Mouse (Mus musculus) heart, adult 2 months (tissue): ENCODE measurements at regions not wholly inside any gene's neighbourhood (a gene's known extent, or its start where the extent isn't known, plus 50 kb on each side); places are given as distances from the start of the nearest gene placed in this dataset.
A peak's percentile ranks its signal among the peaks of the same experiment; 100 is the strongest.

Experiments used
- DNase-seq, 2 experiments: peaks; one replicate each; pipeline ENCODE4 v3.0.0; 2021
- H3K27ac ChIP-seq: fragments of 200-600 bp; 2 replicates; pipeline ENCODE4 v1.8.1; 2022
- H3K27me3 ChIP-seq: fragments of 200-500 bp; 2 replicates; pipeline ENCODE4 v1.6.1; 2012; ENCODE audit warnings: mild to moderate bottlenecking, low read length, inconsistent platforms, mixed read lengths; ENCODE audit not compliant: control insufficient read depth, insufficient read depth
- H3K36me3 ChIP-seq: fragments of 200-500 bp; 2 replicates; pipeline ENCODE4 v1.6.1; 2012; ENCODE audit warnings: low read length, inconsistent platforms; ENCODE audit not compliant: control insufficient read depth, insufficient read depth
- H3K4me1 ChIP-seq: fragments of 200-500 bp; 2 replicates; pipeline ENCODE4 v1.6.1; 2011; ENCODE audit warnings: low read length; ENCODE audit not compliant: control insufficient read depth, insufficient read depth
- H3K4me3 ChIP-seq: fragments of 200-600 bp; 2 replicates; pipeline ENCODE4 v1.8.1; 2022
- H3K79me2 ChIP-seq: fragments of 200-500 bp; replicated peaks from 2 replicates; pipeline ENCODE4 v1.6.1; 2012; ENCODE audit warnings: mild to moderate bottlenecking, inconsistent platforms, low read length, moderate library complexity, mixed read lengths; ENCODE audit not compliant: control insufficient read depth, insufficient read depth
- H3K9ac ChIP-seq: fragments of 200-500 bp; 2 replicates; pipeline ENCODE4 v1.6.1; 2012; ENCODE audit warnings: low read depth, mild to moderate bottlenecking, control low read depth, inconsistent platforms, low read length, mixed read lengths
- CTCF ChIP-seq: fragments of 200-600 bp; IDR thresholded peaks from 2 replicates; pipeline ENCODE4 v1.8.1; 2022; ENCODE audit warnings: antibody characterized with exemption, mild to moderate bottlenecking, moderate library complexity
- EP300 ChIP-seq: fragments of 200-500 bp; IDR thresholded peaks from 2 replicates; pipeline ENCODE4 v1.6.1; 2011; ENCODE audit warnings: low read depth, low read length, control low read depth; ENCODE audit not compliant: insufficient read depth
- POLR2A ChIP-seq: fragments of 200-500 bp; IDR thresholded peaks from 2 replicates; pipeline ENCODE4 v1.6.1; 2011; ENCODE audit warnings: mild to moderate bottlenecking, low read depth, low read length, control low read depth; ENCODE audit not compliant: insufficient read depth
- WGBS: fragments of 180-500 bp; shearing (Covaris S2); methylation state at CpG from one replicate; pipeline ENCODE4 v1.1.7; 2018; 5-methylcytosine and 5-hydroxymethylcytosine counted together
- intact Hi-C: fragments of 180-260 bp; cut with DNase I; formaldehyde crosslinking; loops from one replicate; pipeline ENCODE4 v1.15.1; 2025

GRCm38 (mm10) chr5:116934151-116934550, 181.8 kb downstream of the Suds3 start:
- DNase-seq: no peak
- H3K4me1 ChIP-seq: no peaks in the 10 kb centered on the region
- WGBS: 48% methylated on average over 3 of the region's 3 CpGs
- H3K79me2 ChIP-seq: no peaks in the 10 kb centered on the region
- H3K36me3 ChIP-seq: no peaks in the 10 kb centered on the region
- TF ChIP-seq CTCF (no peak), POLR2A (no peak), EP300 (no peak)
- H3K4me3 ChIP-seq: no peak overlapping the region
- H3K27ac ChIP-seq: no peak overlapping the region
- intact Hi-C loops: no loop called here
- H3K9ac ChIP-seq: no peak overlapping the region
- H3K27me3 ChIP-seq: no peaks in the 10 kb centered on the region

- no peak for DNase-seq
- Histone ChIP-seq H3K9ac (no peak overlapping the region), H3K27ac (no peak overlapping the region), H3K36me3 (no peaks in the 10 kb centered on the region), H3K4me3 (no peak overlapping the region), H3K79me2 (no peaks in the 10 kb centered on the region), H3K4me1 (no peaks in the 10 kb centered on the region), H3K27me3 (no peaks in the 10 kb centered on the region)
- TF ChIP-seq POLR2A: no peak
- TF ChIP-seq EP300: no peak
- no peak for TF ChIP-seq CTCF
- intact Hi-C loops: no loop called here
- 88% methylated on average over 5 of the region's 5 CpGs for WGBS
Measured at GRCm38 (mm10) chr5:116933105-116933504, 182.8 kb downstream of the Suds3 start.

GRCm38 (mm10) chr5:116923761-116924160, 192.2 kb downstream of the Suds3 start:
- Histone ChIP-seq H3K36me3 (no peaks in the 10 kb centered on the region), H3K27me3 (no peaks in the 10 kb centered on the region), H3K79me2 (no peaks in the 10 kb centered on the region), H3K4me3 (no peak overlapping the region), H3K9ac (no peak overlapping the region), H3K27ac (no peak overlapping the region), H3K4me1 (no peaks in the 10 kb centered on the region)
- 60% methylated on average over 4 of the region's 4 CpGs for WGBS
- no peak for DNase-seq
- TF ChIP-seq CTCF (no peak), POLR2A (no peak)
- intact Hi-C loops: no loop called here

GRCm38 (mm10) chr5:116922059-116922671, 193.7 kb downstream of the Suds3 start:
- Histone ChIP-seq H3K27ac (no peak overlapping the region), H3K27me3 (no peaks in the 10 kb centered on the region), H3K79me2 (no peaks in the 10 kb centered on the region), H3K4me1 (no peaks in the 10 kb centered on the region), H3K4me3 (no peak overlapping the region), H3K36me3 (no peaks in the 10 kb centered on the region), H3K9ac (no peak overlapping the region)
- TF ChIP-seq CTCF: no peak
- no peak for TF ChIP-seq POLR2A
- TF ChIP-seq EP300: no peak
- no peak for DNase-seq
- WGBS: 84% methylated on average over 17 of the region's 17 CpGs
- intact Hi-C loops: no loop called here

GRCm38 (mm10) chr5:116914876-116915275, 201.0 kb downstream of the Suds3 start:
- H3K4me3 ChIP-seq: no peak overlapping the region
- no peaks in the 10 kb centered on the region for H3K4me1 ChIP-seq
- no peak overlapping the region for H3K9ac ChIP-seq
- WGBS: 39% methylated on average over 12 of the region's 12 CpGs
- intact Hi-C loops: no loop called here
- H3K36me3 ChIP-seq: no peaks in the 10 kb centered on the region
- no peak for TF ChIP-seq POLR2A
- no peak overlapping the region for H3K27ac ChIP-seq
- no peaks in the 10 kb centered on the region for H3K27me3 ChIP-seq
- DNase-seq: peak in 1 of 2 experiments; percentile 19
- H3K79me2 ChIP-seq: no peaks in the 10 kb centered on the region

GRCm38 (mm10) chr5:116900846-116901245, 215.1 kb downstream of the Suds3 start:
- no peak for TF ChIP-seq CTCF
- no peak for TF ChIP-seq EP300
- no peak for TF ChIP-seq POLR2A
- no peak overlapping the region for H3K27ac ChIP-seq
- 83% methylated on average over 5 of the region's 5 CpGs for WGBS

More at GRCm38 (mm10) chr5:116900846-116901245, 215.1 kb downstream of the Suds3 start:
- H3K4me1 ChIP-seq: no peaks in the 10 kb centered on the region
- H3K9ac ChIP-seq: no peak overlapping the region
- H3K27me3 ChIP-seq: no peaks in the 10 kb centered on the region
- no peaks in the 10 kb centered on the region for H3K79me2 ChIP-seq
- DNase-seq: peak in 1 of 2 experiments; percentile 3
- no peak overlapping the region for H3K4me3 ChIP-seq
- H3K36me3 ChIP-seq: no peaks in the 10 kb centered on the region
- intact Hi-C loops: no loop called here
